Mouse (Mus musculus) MEL (cell line): Measurements from ENCODE around the gene Lims1. TPM values are rescaled to one million over a fixed set of nuclear protein-coding genes. Genes with fewer than 3 reads are reported as not detected.

Source experiments
- DNase-seq: peaks from one replicate; pipeline ENCODE4 v3.0.0; 2011; ENCODE audit warnings: low read depth, low spot score
- H3K27ac ChIP-seq: 2 replicates; pipeline ENCODE4 v1.5.1; 2012; ENCODE audit warnings: low read depth, mild to moderate bottlenecking, control low read depth, low read length, moderate library complexity; ENCODE audit not compliant: control insufficient read depth
- H3K27me3 ChIP-seq, 2 experiments: fragments of 150-350 bp in 1 of 2; sonication (generic) in 1 of 2; 2 replicates each; pipeline ENCODE4 v1.6.1; 2012; ENCODE audit warnings: low read length in 2 of 2, mild to moderate bottlenecking in 2 of 2, improper control_type of control experiment in 1 of 2, moderate library complexity in 1 of 2; ENCODE audit not compliant: insufficient read depth in 2 of 2, control insufficient read depth in 1 of 2
- H3K36me3 ChIP-seq, 2 experiments: 2 replicates each; pipeline ENCODE4 v1.6.1; 2012 to 2014; ENCODE audit warnings: low read length in 2 of 2, improper control_type of control experiment in 1 of 2, inconsistent platforms in 1 of 2, mild to moderate bottlenecking in 1 of 2; ENCODE audit not compliant: insufficient read depth in 2 of 2, control insufficient read depth in 1 of 2
- H3K4me1 ChIP-seq, 2 experiments: fragments of 150-350 bp in 1 of 2; sonication (generic) in 1 of 2; 2 replicates each; pipeline ENCODE4 v1.6.1; 2012; ENCODE audit warnings: low read length in 2 of 2, improper control_type of control experiment in 1 of 2, mild to moderate bottlenecking in 1 of 2; ENCODE audit not compliant: insufficient read depth in 2 of 2, control insufficient read depth in 1 of 2
- H3K4me3 ChIP-seq, 2 experiments: fragments of 150-350 bp in 1 of 2; sonication (generic) in 1 of 2; 2 replicates each; pipeline ENCODE4 v1.5.1; 2012; ENCODE audit warnings: low read depth in 2 of 2, low read length in 2 of 2, mild to moderate bottlenecking in 2 of 2, moderate library complexity in 2 of 2, control low read depth in 1 of 2, improper control_type of control experiment in 1 of 2; ENCODE audit not compliant: control insufficient read depth in 1 of 2, insufficient read depth in 1 of 2
- H3K79me2 ChIP-seq: 2 replicates; pipeline ENCODE4 v1.6.1; 2012; ENCODE audit warnings: mild to moderate bottlenecking, low read length, moderate library complexity; ENCODE audit not compliant: control insufficient read depth, poor library complexity, insufficient read depth
- H3K9ac ChIP-seq: 2 replicates; pipeline ENCODE4 v1.6.1; 2012; ENCODE audit warnings: low read depth, mild to moderate bottlenecking, control low read depth, low read length, moderate library complexity; ENCODE audit not compliant: control insufficient read depth, poor library complexity, severe bottlenecking
- H3K9me3 ChIP-seq: fragments of 150-350 bp; sonication (generic); replicated peaks from 2 replicates; pipeline ENCODE4 v1.6.1; 2012; ENCODE audit warnings: mild to moderate bottlenecking, low read length, improper control_type of control experiment, moderate library complexity; ENCODE audit not compliant: insufficient read depth
- CHD2 ChIP-seq: IDR thresholded peaks from 2 replicates; pipeline ENCODE4 v1.6.1; 2011; ENCODE audit warnings: low read length, improper control_type of control experiment
- E2F4 ChIP-seq: IDR thresholded peaks from 2 replicates; pipeline ENCODE4 v1.6.1; 2011; ENCODE audit warnings: low read depth, low read length, improper control_type of control experiment, borderline replicate concordance
- EP300 ChIP-seq, 2 experiments: IDR thresholded peaks; 2 replicates each; pipeline ENCODE4 v1.6.1; 2011; ENCODE audit warnings: improper control_type of control experiment in 2 of 2, low read length in 2 of 2, low read depth in 1 of 2, mild to moderate bottlenecking in 1 of 2
- ETS1 ChIP-seq: IDR thresholded peaks from 2 replicates; pipeline ENCODE4 v1.6.1; 2012; ENCODE audit warnings: low read depth, mild to moderate bottlenecking, inconsistent platforms, low read length, improper control_type of control experiment, moderate library complexity
- GABPA ChIP-seq: IDR thresholded peaks from 2 replicates; pipeline ENCODE4 v1.6.1; 2012; ENCODE audit warnings: low read depth, mild to moderate bottlenecking, inconsistent platforms, low read length, improper control_type of control experiment, moderate library complexity
- GATA1 ChIP-seq: IDR thresholded peaks from 2 replicates; pipeline ENCODE4 v1.6.1; 2011; ENCODE audit warnings: low read depth, low read length, improper control_type of control experiment
- HCFC1 ChIP-seq: IDR thresholded peaks from 2 replicates; pipeline ENCODE4 v1.6.1; 2012; ENCODE audit warnings: low read depth, mild to moderate bottlenecking, inconsistent platforms, low read length, improper control_type of control experiment, moderate library complexity
- JUND ChIP-seq: IDR thresholded peaks from 2 replicates; pipeline ENCODE4 v1.6.1; 2011; ENCODE audit warnings: low read depth, mild to moderate bottlenecking, improper control_type of control experiment, low read length
- KAT2A ChIP-seq: conservative IDR thresholded peaks from 2 replicates; pipeline ENCODE4 v1.6.1; 2012; ENCODE audit warnings: low read depth, low read length, improper control_type of control experiment, inconsistent platforms
- MAFK ChIP-seq: IDR thresholded peaks from 2 replicates; pipeline ENCODE4 v1.6.1; 2011; ENCODE audit warnings: low read depth, mild to moderate bottlenecking, low read length, improper control_type of control experiment, borderline replicate concordance
- MAX ChIP-seq: IDR thresholded peaks from 2 replicates; pipeline ENCODE4 v1.6.1; 2011; ENCODE audit warnings: low read length, improper control_type of control experiment
- MAZ ChIP-seq: IDR thresholded peaks from 2 replicates; pipeline ENCODE4 v1.6.1; 2012; ENCODE audit warnings: low read depth, mild to moderate bottlenecking, inconsistent platforms, low read length, improper control_type of control experiment
- MEF2A ChIP-seq: IDR thresholded peaks from 2 replicates; pipeline ENCODE4 v1.6.1; 2014; ENCODE audit warnings: low read depth, mild to moderate bottlenecking, inconsistent platforms, low read length, improper control_type of control experiment; ENCODE audit not compliant: poor library complexity, insufficient replicate concordance, severe bottlenecking; ENCODE audit errors: extremely low read depth
- MXI1 ChIP-seq: IDR thresholded peaks from 2 replicates; pipeline ENCODE4 v1.6.1; 2011; ENCODE audit warnings: mild to moderate bottlenecking, low read depth, low read length, improper control_type of control experiment
- MYC ChIP-seq: IDR thresholded peaks from 2 replicates; pipeline ENCODE4 v1.6.1; 2011; ENCODE audit warnings: low read depth, mild to moderate bottlenecking, low read length, improper control_type of control experiment, moderate library complexity
- NELFE ChIP-seq: IDR thresholded peaks from 2 replicates; pipeline ENCODE4 v1.6.1; 2011; ENCODE audit warnings: low read depth, low read length, improper control_type of control experiment
- NRF1 ChIP-seq: IDR thresholded peaks from 2 replicates; pipeline ENCODE4 v1.6.1; 2014; ENCODE audit warnings: low read depth, mild to moderate bottlenecking, inconsistent platforms, low read length, improper control_type of control experiment, moderate library complexity; ENCODE audit not compliant: poor library complexity, insufficient read depth, severe bottlenecking
- POLR2AphosphoS2 ChIP-seq: IDR thresholded peaks from 2 replicates; pipeline ENCODE4 v1.6.1; 2011; ENCODE audit warnings: low read length, improper control_type of control experiment
- RCOR1 ChIP-seq: IDR thresholded peaks from 2 replicates; pipeline ENCODE4 v1.6.1; 2012; ENCODE audit warnings: low read depth, mild to moderate bottlenecking, inconsistent platforms, low read length, improper control_type of control experiment
- SIN3A ChIP-seq: IDR thresholded peaks from 2 replicates; pipeline ENCODE4 v1.6.1; 2012; ENCODE audit warnings: low read length, improper control_type of control experiment, inconsistent platforms
- SMC3 ChIP-seq: IDR thresholded peaks from 2 replicates; pipeline ENCODE4 v1.6.1; 2011; ENCODE audit warnings: low read depth, low read length, improper control_type of control experiment
- TAL1 ChIP-seq: IDR thresholded peaks from 2 replicates; pipeline ENCODE4 v1.6.1; 2012; ENCODE audit warnings: mild to moderate bottlenecking, inconsistent platforms, low read length, moderate library complexity, mixed read lengths
- USF1 ChIP-seq: IDR thresholded peaks from 2 replicates; pipeline ENCODE4 v1.6.1; 2014; ENCODE audit warnings: low read depth, mild to moderate bottlenecking, inconsistent platforms, low read length, improper control_type of control experiment, moderate library complexity
- ZC3H11A ChIP-seq: IDR thresholded peaks from 2 replicates; pipeline ENCODE4 v1.6.1; 2012; ENCODE audit warnings: low read depth, mild to moderate bottlenecking, inconsistent platforms, low read length, improper control_type of control experiment
- ZKSCAN1 ChIP-seq: IDR thresholded peaks from 2 replicates; pipeline ENCODE4 v1.6.1; 2012; ENCODE audit warnings: low read depth, mild to moderate bottlenecking, inconsistent platforms, low read length, improper control_type of control experiment, moderate library complexity
- ZNF384 ChIP-seq: IDR thresholded peaks from 2 replicates; pipeline ENCODE4 v1.6.1; 2012; ENCODE audit warnings: low read depth, mild to moderate bottlenecking, inconsistent platforms, low read length, improper control_type of control experiment
- polyA plus RNA-seq, 2 experiments: library from polyadenylated mRNA; stranded (reverse) in 1 of 2; unstranded in 1 of 2; fragments of >175 nt in 1 of 2; fragments of >200 nt in 1 of 2; gene quantifications; 2 replicates each; pipeline versions ENCODE4 v1.2.1 to v1.2.4; 2012; ENCODE audit warnings: low replicate concordance in 2 of 2, low read depth in 1 of 2; ENCODE audit not compliant: insufficient read length in 2 of 2, insufficient read depth in 1 of 2, missing spikeins in 1 of 2
- total RNA-seq: library from RNA; depleted of rRNA; stranded (reverse); fragments of 300-350 nt; gene quantifications from 2 replicates; pipeline ENCODE4 v1.2.3, GENCODE M21; 2012

Lims1 gene
- total and polyA plus RNA-seq, 3 experiments, result 24.9 to 28.5 TPM; not detected in 1

GRCm38 (mm10) chr10:58381904-58382303 is 58.6 kb downstream of the Lims1 start:
- Histone ChIP-seq H3K9ac (no peak overlapping the region), H3K4me3 (no peak overlapping the region), H3K79me2 (peaks cover 30% of the 10 kb centered on the region), H3K9me3 (no peaks in the 10 kb centered on the region)
- DNase-seq, result peak; percentile 79
- no peak for TF ChIP-seq NELFE
- no peak for TF ChIP-seq HCFC1
- peak; percentile 36; the same call in 1 of the 2 replicates for TF ChIP-seq RCOR1
- TF ChIP-seq NRF1, result no peak
- no peak for TF ChIP-seq GABPA
- no peak for TF ChIP-seq TAL1
- TF ChIP-seq ZC3H11A, result no peak
- TF ChIP-seq MAFK, result no peak
- TF ChIP-seq CHD2, result no peak
- TF ChIP-seq MAZ, result no peak
- peak; percentile 37; a peak in 2 of 4 replicates for TF ChIP-seq EP300 (IDR thresholded peaks at IDR 0.05; ENCODE audit: low read depth in 1 of 2, low read length in 2 of 2)
- no peak for TF ChIP-seq ZKSCAN1
- peak; percentile 71 for TF ChIP-seq GATA1
- no peak for TF ChIP-seq ZNF384
- no peak for TF ChIP-seq JUND
- TF ChIP-seq E2F4, result no peak
- TF ChIP-seq MXI1, result 0 out of 2 replicates have a peak, but pooled peaks have one; percentile 29
- TF ChIP-seq USF1, result no peak
- 0 out of 2 replicates have a peak, but pooled peaks have one; percentile 33 for TF ChIP-seq MYC
- TF ChIP-seq POLR2AphosphoS2, result no peak
- no peak for TF ChIP-seq MEF2A
- no peak for TF ChIP-seq SIN3A
- TF ChIP-seq ETS1, result peak; percentile 71; the same call in 1 of the 2 replicates
- no peak for TF ChIP-seq MAX
- TF ChIP-seq KAT2A, result no peak
- no peak for TF ChIP-seq SMC3
- TF ChIP-seq, all 39 proteins: peak for 6
- peaks cover 20 to 29% of the 10 kb centered on the region in 2 experiments for H3K4me1 ChIP-seq
- no peaks in the 10 kb centered on the region for H3K27me3 ChIP-seq
- H3K36me3 ChIP-seq, result peaks cover 0 to 43% of the 10 kb centered on the region in 2 experiments; a peak in 2 of 4 replicates
- H3K27ac ChIP-seq, result peak overlapping the region; percentile 79
